Mouse (Mus musculus): ENCODE measurements around the gene Ptf1a.

GRCm38 (mm10) chr2:19445871-19446501 is 523 bp downstream of the Ptf1a start:
- no peak for TF ChIP-seq POLR2A (IDR thresholded peaks at IDR 0.05; ENCODE audit: control insufficient read depth in 1 of 2, insufficient read depth in 1 of 2, low read depth in 1 of 2, low read length in 2 of 2, poor library complexity in 1 of 2)
- no peak for TF ChIP-seq UBTF (IDR thresholded peaks at IDR 0.05; ENCODE audit: borderline replicate concordance, insufficient read depth, low read depth, low read length)
- TF ChIP-seq USF2 (IDR thresholded peaks at IDR 0.05; ENCODE audit: borderline replicate concordance in 1 of 2, insufficient read depth in 1 of 2, low read depth in 1 of 2, low read length in 2 of 2), result no peak
- TF ChIP-seq CTCF (IDR thresholded peaks at IDR 0.05 in 2 of 3, conservative IDR thresholded peaks at IDR 0.05 in 1 of 3; ENCODE audit: control insufficient read depth in 1 of 3, insufficient read depth in 1 of 3, low read depth in 2 of 3, low read length in 3 of 3, poor library complexity in 1 of 3, severe bottlenecking in 1 of 3), result no peak
- TF ChIP-seq TCF12 (IDR thresholded peaks at IDR 0.05; ENCODE audit: low read depth, low read length), result no peak
- no peak for TF ChIP-seq MAFK (IDR thresholded peaks at IDR 0.05; ENCODE audit: borderline replicate concordance, low read depth, low read length)
- no peak for TF ChIP-seq EP300 (IDR thresholded peaks at IDR 0.05; ENCODE audit: low read depth in 1 of 2, low read length in 2 of 2)
- TF ChIP-seq TAL1 (IDR thresholded peaks at IDR 0.05; ENCODE audit: low read length), result no peak
- no peak for TF ChIP-seq GATA1 (IDR thresholded peaks at IDR 0.05; ENCODE audit: low read depth, low read length)
- no peak for TF ChIP-seq NRF1 (IDR thresholded peaks at IDR 0.05; ENCODE audit: insufficient read depth, low read depth, low read length, poor library complexity, severe bottlenecking)
- no peak for TF ChIP-seq USF1 (IDR thresholded peaks at IDR 0.05; ENCODE audit: low read depth, low read length)
- no peak for TF ChIP-seq JUND (IDR thresholded peaks at IDR 0.05; ENCODE audit: low read depth, low read length)
- TF ChIP-seq ELF1 (IDR thresholded peaks at IDR 0.05; ENCODE audit: low read depth, low read length), result no peak

Measured in MEL (cell line).